Mouse (Mus musculus) ES-E14 (cell line): ENCODE results near the gene Gjd3. TPM values are rescaled to one million over a fixed set of nuclear protein-coding genes. Genes with fewer than 3 reads are reported as not detected.

Experiments
- DNase-seq: peaks from one replicate; pipeline ENCODE4 v3.0.0-alpha.2; 2013; ENCODE audit warnings: low read depth, low spot score
- H3K27ac ChIP-seq: 2 replicates; pipeline ENCODE4 v1.5.1; 2012; ENCODE audit warnings: low read depth, mild to moderate bottlenecking, low read length, moderate library complexity, mixed read lengths; ENCODE audit not compliant: poor library complexity, insufficient read depth, severe bottlenecking
- H3K36me3 ChIP-seq: 2 replicates; pipeline ENCODE4 v1.6.1; 2012; ENCODE audit warnings: mild to moderate bottlenecking, low read length, moderate library complexity, mixed read lengths; ENCODE audit not compliant: control insufficient read depth, poor library complexity, insufficient read depth, severe bottlenecking
- H3K4me1 ChIP-seq, 2 experiments: fragments of 150-350 bp in 1 of 2; sonication (generic) in 1 of 2; 2 replicates each; pipeline ENCODE4 v1.6.1; 2012; ENCODE audit warnings: low read length in 2 of 2, mild to moderate bottlenecking in 1 of 2, mixed read lengths in 1 of 2; ENCODE audit not compliant: control insufficient read depth in 2 of 2, insufficient read depth in 2 of 2, poor library complexity in 1 of 2
- H3K4me3 ChIP-seq, 2 experiments: fragments of 150-350 bp in 1 of 2; sonication (generic) in 1 of 2; 2 replicates each; pipeline ENCODE4 v1.5.1; 2012; ENCODE audit warnings: low read length in 2 of 2, low read depth in 1 of 2, mild to moderate bottlenecking in 1 of 2, mixed read lengths in 1 of 2; ENCODE audit not compliant: insufficient read depth in 1 of 2, poor library complexity in 1 of 2, severe bottlenecking in 1 of 2
- H3K9ac ChIP-seq: 2 replicates; pipeline ENCODE4 v1.6.1; 2012; ENCODE audit warnings: low read depth, mild to moderate bottlenecking, low read length, mixed read lengths; ENCODE audit not compliant: poor library complexity, insufficient read depth, severe bottlenecking
- H3K9me3 ChIP-seq: fragments of 150-350 bp; sonication (generic); 2 replicates; pipeline ENCODE4 v1.6.1; 2012; ENCODE audit warnings: low read depth, mild to moderate bottlenecking, low read length; ENCODE audit not compliant: control insufficient read depth, insufficient read depth
- CHD2 ChIP-seq: IDR thresholded peaks from 2 replicates; pipeline ENCODE4 v1.6.1; 2014; ENCODE audit warnings: mild to moderate bottlenecking, low read depth, low read length, inconsistent platforms
- HCFC1 ChIP-seq: IDR thresholded peaks from 2 replicates; pipeline ENCODE4 v1.6.1; 2012; ENCODE audit warnings: low read length, inconsistent platforms, borderline replicate concordance; ENCODE audit not compliant: insufficient read depth
- MAFK ChIP-seq: IDR thresholded peaks from 2 replicates; pipeline ENCODE4 v1.6.1; 2014; ENCODE audit warnings: mild to moderate bottlenecking, low read depth, low read length, inconsistent platforms; ENCODE audit not compliant: insufficient read depth
- ZC3H11A ChIP-seq: IDR thresholded peaks from 2 replicates; pipeline ENCODE4 v1.6.1; 2012; ENCODE audit warnings: low read depth, mild to moderate bottlenecking, inconsistent platforms, low read length, borderline replicate concordance
- ZNF384 ChIP-seq: IDR thresholded peaks from 2 replicates; pipeline ENCODE4 v1.6.1; 2012; ENCODE audit warnings: low read depth, low read length, inconsistent platforms
- in situ Hi-C, 2 experiments: fragments of 600-800 bp; cut with MboI; formaldehyde crosslinking; loops; one replicate each; pipeline ENCODE4 v1.15.1; 2025; ENCODE audit warnings: low sequenced_read_pairs in 2 of 2, inconsistent platforms in 1 of 2; ENCODE audit not compliant: unreplicated experiment in 2 of 2
- total RNA-seq: library from RNA; depleted of rRNA; stranded (reverse); fragments of 300-350 nt; gene quantifications from 2 replicates; pipeline ENCODE4 v1.2.3, GENCODE M21; 2012

Gene Gjd3
- total RNA-seq, 1 experiment: 0.27 TPM

DNA sequence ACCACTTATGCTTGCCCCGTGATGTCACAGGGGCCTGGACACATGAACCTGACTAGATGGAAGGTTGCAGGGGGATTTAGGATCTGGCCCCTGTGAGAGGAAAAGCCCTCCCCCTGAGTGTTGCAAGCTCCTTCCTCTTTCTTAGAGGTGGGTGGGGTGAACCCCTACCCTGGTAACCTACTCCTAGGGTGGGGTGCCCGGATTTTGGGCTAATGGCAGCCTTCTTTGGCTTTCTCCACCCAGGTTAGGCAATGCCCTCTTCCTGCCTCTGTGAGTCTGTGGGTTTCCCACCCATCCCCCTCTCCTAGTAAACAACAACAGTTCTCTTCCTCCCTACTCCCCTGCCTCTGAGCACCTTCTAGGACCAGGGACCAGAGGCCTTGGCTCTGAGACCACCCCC is 30.1 kb downstream of the Gjd3 start:
- DNase-seq: no peak
- H3K9me3 ChIP-seq: no peaks in the 10 kb centered on the region
- peak overlapping the region; percentile 89 for H3K27ac ChIP-seq
- TF ChIP-seq ZC3H11A: no peak
- no peak for TF ChIP-seq CHD2
- no peak for TF ChIP-seq MAFK
- no peak for TF ChIP-seq HCFC1
- no peak for TF ChIP-seq ZNF384
- in situ Hi-C loops: no loop called here
- no peak overlapping the region for H3K9ac ChIP-seq
- peaks cover 6 to 42% of the 10 kb centered on the region in 2 experiments; a peak in 3 of 4 replicates for H3K4me1 ChIP-seq
- H3K4me3 ChIP-seq: no peak overlapping the region
- peaks cover 7% of the 10 kb centered on the region; the same call in 1 of the 2 replicates for H3K36me3 ChIP-seq

DNA sequence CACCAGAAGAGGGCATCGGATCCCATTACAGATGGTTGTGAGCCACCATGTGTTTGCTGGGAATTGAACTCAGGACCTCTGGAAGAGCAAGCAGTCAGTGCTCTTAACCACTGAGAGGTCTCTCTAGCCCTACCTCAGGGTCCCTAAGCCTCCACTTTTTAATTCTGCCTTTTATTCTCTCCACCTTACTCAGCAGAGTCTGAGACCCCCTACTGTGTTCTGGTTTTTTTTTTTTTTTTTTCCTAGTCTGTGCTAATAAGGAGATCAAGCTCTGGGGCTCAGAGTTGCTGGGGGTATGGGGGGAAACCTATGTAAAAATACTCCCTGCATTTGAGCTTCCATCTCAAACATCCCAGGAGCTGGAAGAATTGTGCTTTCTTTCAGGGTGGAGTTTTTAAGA is 30.7 kb downstream of the Gjd3 start:
- no peak for DNase-seq
- H3K36me3 ChIP-seq: peaks cover 7% of the 10 kb centered on the region; the same call in 1 of the 2 replicates
- no peak for TF ChIP-seq CHD2
- TF ChIP-seq MAFK: 0 out of 2 replicates have a peak, but pooled peaks have one; percentile 2
- TF ChIP-seq HCFC1: no peak
- no peak for TF ChIP-seq ZC3H11A
- peak; percentile 77 for TF ChIP-seq ZNF384
- in situ Hi-C loops: no loop called here
- H3K9me3 ChIP-seq: no peaks in the 10 kb centered on the region
- no peak overlapping the region for H3K9ac ChIP-seq
- H3K4me1 ChIP-seq: peaks cover 6 to 42% of the 10 kb centered on the region in 2 experiments; a peak in 3 of 4 replicates
- no peak overlapping the region for H3K4me3 ChIP-seq
- H3K27ac ChIP-seq: peak overlapping the region; percentile 89; the same call in 1 of the 2 replicates

DNA sequence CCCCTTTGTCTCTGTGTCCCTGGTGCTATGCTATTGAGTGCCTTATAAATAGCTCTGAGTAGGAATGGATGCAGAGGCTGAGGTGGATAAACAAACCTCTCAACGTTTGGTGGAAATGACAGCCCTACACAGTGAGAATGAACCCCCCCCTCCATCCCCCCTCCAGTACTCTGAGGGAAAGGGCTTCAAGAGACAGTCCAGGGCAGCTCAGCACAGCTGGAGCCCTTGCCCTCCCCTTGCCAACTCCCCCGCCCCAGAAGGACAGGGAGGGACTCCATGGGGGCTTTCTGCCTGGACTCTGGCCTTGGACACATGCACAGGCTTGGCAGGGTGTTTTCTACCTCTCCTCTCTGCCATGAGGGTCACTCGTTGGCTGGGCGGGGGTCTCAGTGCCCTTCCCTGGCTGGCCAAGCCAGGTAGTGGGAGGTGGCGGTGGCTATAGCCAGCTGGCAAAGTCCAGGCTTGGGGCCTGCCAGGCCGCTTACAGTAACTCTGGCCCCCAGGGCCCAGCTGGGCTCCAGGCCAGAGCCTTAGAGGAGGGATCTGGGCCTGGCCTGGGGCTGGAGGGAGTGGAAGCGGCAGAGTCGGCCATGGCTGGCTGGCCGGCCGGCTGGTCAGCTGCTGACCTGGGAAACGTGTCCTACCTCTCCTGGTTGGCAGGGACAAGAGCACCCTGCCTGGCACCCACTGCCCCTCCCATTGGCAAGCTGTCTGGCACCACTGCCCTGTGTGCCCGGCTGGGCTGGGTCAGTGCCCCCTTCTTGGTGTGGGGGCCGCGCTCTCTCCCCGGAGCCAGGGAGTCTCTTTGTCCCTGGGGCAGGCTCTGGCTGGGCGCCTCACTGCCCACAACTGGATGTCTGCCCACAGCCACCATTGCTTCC is 31.6 kb downstream of the Gjd3 start:
- no peak overlapping the region for H3K27ac ChIP-seq
- H3K36me3 ChIP-seq: peaks cover 5% of the 10 kb centered on the region; the same call in 1 of the 2 replicates
- no peak overlapping the region for H3K4me3 ChIP-seq
- no peak for DNase-seq
- no peaks in the 10 kb centered on the region for H3K9me3 ChIP-seq
- H3K4me1 ChIP-seq: peaks cover 6 to 40% of the 10 kb centered on the region in 2 experiments; a peak in 3 of 4 replicates
- in situ Hi-C loops: no loop called here
- TF ChIP-seq ZC3H11A: no peak
- TF ChIP-seq ZNF384: no peak
- no peak for TF ChIP-seq HCFC1
- TF ChIP-seq MAFK: no peak
- TF ChIP-seq CHD2: no peak
- H3K9ac ChIP-seq: no peak overlapping the region

DNA sequence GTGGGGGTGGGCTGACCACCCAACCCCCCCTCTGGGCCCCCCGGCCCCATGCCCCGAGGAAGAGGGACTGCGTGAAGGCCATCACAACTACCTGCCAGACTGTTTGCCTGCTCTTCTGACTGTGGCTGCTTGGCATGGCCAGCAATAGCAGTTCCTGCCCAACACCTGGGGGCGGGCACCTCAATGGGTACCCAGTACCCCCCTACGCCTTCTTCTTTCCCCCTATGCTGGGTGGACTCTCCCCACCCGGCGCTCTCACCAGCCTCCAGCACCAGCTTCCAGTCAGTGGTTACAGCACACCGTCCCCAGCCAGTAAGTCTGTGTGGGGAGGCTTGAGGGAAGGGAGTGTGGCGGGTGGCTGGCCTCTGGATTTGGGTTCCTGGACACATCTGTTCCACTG is 32.3 kb downstream of the Gjd3 start:
- in situ Hi-C loops: no loop called here
- H3K9ac ChIP-seq: no peak overlapping the region
- TF ChIP-seq ZNF384 (no peak), ZC3H11A (no peak), CHD2 (no peak)
- H3K9me3 ChIP-seq: no peaks in the 10 kb centered on the region
- no peak overlapping the region for H3K4me3 ChIP-seq
- H3K27ac ChIP-seq: no peak overlapping the region
- H3K36me3 ChIP-seq: peaks cover 5% of the 10 kb centered on the region; the same call in 1 of the 2 replicates
- H3K4me1 ChIP-seq: peaks cover 6 to 35% of the 10 kb centered on the region in 2 experiments; a peak in 3 of 4 replicates
- no peak for DNase-seq
